Mouse (Mus musculus): ENCODE data around the gene Pycr1.

Pycr1 gene

DNA sequence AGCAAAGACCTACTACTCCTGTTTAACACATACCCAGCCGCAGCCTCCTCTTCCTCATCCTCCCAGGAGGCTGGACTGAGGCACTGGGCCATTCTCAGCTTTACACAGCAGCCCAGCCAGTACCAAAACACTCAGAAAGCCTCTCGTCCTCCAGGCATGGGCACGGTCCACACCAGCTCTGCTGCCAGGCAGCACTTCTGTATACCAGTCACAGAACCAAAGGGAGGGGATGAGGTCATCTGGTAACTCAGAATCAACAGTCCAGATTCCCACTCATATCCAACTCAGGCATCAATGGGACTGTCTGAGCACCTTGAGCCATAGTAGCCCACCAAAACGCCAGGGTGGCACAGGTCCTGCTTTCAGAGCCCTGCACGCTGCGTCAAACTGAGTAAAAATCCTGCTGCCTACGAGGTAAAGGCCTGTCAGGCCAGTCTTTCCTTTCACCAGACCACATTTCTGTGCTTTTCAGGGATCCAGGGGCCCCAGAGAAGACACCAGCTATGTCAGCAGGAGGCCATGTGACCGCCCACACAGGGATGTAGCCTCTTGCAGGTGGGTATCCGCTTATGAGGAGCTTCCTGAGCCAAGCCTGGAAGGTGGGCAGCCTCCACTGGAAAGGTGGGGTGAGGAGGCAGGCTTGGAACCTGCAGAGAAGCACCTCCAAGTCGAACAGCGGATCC lies 16.6 kb downstream of the Pycr1 start:
- DNase-seq (ENCODE audit: low read depth): no peak

- DNase-seq (ENCODE audit: low read depth): no peak
These were observed 18.3 kb downstream of the Pycr1 start, which contains the start of gene Sirt7 for GRCm38 (mm10) chr11:120625152-120625775. Gene Sirt7, minus strand, starts transcription at chr11:120625240.

GRCm38 (mm10) chr11:120624680-120625111 lies 18.9 kb downstream of the Pycr1 start:
- DNase-seq (ENCODE audit: low read depth): peak; percentile 90

- DNase-seq (ENCODE audit: low read depth): peak; percentile 85
These were observed 19.4 kb downstream of the Pycr1 start for GRCm38 (mm10) chr11:120623961-120624679.

DNA sequence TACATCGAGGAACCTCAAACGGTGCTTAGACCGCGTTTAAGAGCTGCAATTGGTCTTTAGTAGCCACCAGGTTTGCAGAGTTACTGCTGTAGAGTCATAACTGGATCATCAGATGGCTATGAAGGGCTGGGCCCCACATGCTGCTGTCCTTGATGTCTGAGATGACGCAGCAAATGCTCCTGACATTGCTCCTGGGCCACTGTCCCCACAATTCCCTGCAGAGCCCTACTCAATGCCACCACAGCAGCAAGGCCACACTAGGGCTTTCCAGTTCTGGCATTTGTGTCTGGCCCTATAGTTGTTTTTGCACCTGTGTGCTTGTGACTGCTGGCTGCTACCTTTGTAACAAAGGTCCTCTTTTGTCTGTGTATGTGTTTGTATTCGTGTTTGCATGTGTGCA lies 20.8 kb downstream of the Pycr1 start:
- DNase-seq (ENCODE audit: low read depth): no peak

DNA sequence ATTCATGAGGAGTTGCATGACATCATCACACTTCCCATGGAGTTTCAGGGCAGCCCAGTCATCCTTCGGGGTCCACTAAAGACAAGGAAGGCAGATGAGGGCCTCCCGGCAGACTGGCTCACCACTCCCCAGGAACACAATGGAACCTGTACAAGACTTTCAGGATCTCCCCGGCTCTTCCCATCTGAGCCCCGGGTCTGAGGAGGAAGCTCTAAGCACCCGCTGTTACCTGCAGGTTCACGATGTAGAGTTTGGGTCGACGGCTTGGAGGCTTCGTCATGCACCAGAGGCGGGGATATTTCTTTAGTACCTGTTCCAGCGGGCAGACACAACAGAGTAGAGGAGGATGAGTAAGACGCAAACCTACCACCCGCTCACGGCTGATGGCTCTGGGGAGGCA lies 23.4 kb downstream of the Pycr1 start:
- DNase-seq (ENCODE audit: low read depth): no peak

GRCm38 (mm10) chr11:120618619-120619535 lies 24.7 kb downstream of the Pycr1 start:
- no peak for DNase-seq (ENCODE audit: low read depth)

DNA sequence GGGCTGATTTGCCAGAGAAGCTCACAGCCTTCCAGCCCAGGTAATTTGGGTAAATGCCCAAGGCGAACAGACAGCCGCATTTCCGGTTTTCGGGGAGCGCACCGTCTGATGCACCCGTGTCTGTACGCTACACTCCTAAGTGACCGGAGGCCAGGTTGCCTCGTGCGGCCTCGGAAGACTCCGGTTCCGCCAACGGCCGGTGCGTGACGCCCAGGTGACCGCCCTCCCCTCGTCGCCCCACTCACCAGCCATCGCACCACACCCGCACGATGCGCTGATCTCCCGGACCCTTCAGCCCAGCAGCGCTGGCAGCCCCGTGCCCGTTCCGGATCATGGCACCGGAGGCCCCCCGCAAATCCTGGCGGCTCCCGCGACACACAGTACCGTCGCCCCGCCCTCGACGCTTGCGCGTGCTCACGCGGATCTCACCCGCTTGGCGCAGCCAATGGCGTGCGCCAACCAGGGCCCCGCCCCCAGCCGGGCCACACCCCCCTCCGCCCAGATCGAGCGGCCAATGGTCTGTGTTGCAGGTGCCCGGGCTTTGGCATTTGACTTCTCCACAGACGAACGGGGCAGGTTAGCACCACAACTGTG lies 26.0 kb downstream of the Pycr1 start, which contains the start of gene Pcyt2:
Gene Pcyt2, minus strand, starts transcription at position 418 of the 594 bp plus-strand sequence.
- peak; percentile 78 for DNase-seq (ENCODE audit: low read depth)

- no peak for DNase-seq (ENCODE audit: low read depth)
These were observed 26.8 kb downstream of the Pycr1 start for GRCm38 (mm10) chr11:120616617-120617294.

GRCm38 (mm10) chr11:120615606-120616203 lies 27.9 kb downstream of the Pycr1 start:
- no peak for DNase-seq (ENCODE audit: low read depth)

DNA sequence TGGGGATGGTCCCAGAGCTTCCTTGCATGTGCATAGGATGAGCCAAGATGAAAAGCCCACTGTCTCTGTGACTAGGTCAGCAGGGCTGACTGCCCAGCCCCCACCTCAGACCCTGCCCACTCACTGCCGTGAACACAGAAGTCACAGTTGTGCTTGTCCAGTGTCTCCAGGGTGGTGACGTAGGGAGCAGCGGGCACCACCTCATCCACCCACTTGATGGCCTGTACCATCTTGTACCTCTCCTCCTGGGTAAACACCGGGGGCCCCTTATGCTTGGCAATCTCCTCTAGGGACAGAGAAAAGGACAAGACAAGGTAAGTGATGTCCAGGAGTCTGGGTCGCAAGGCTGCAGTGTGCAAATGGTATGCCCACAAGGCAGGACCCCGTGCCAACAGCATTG lies 28.4 kb downstream of the Pycr1 start:
- no peak for DNase-seq (ENCODE audit: low read depth)

- no peak for DNase-seq (ENCODE audit: low read depth)
These were observed 29.6 kb downstream of the Pycr1 start for GRCm38 (mm10) chr11:120613976-120614375.

- no peak for DNase-seq (ENCODE audit: low read depth)
These were observed 30.0 kb downstream of the Pycr1 start for GRCm38 (mm10) chr11:120613481-120613972.

- DNase-seq (ENCODE audit: low read depth): peak; percentile 85
These were observed 30.8 kb downstream of the Pycr1 start for GRCm38 (mm10) chr11:120612763-120613162.

DNA sequence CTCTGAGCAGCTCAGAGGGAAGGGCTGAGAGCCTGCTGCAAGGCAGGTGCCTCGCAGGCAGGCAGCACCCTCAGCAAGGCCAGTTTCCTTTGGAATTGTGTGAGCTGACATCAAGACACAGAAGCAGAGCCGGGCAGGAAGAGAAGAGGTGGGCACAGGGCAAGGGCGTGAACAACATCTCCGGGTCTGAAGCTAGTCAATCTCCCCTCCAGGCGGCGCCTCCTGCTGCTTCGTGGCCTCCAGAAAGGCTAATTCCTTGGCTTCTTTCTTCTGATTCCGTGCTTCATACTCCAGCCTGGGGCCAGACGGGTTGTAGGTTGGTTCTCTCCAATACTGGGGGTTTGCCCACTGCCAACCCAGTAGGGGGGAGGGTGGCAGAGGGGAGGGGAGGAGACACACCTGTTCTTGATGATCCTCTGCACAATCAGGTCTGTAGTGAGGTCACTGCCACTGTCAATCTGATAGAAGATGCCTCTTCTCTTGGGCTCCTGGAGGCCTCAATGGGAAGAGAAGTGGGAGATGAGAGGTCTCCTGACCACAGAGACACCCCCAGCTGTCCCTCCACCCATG lies 33.0 kb downstream of the Pycr1 start:
- DNase-seq (ENCODE audit: low read depth): no peak

- no peak for DNase-seq (ENCODE audit: low read depth)
These were observed 34.3 kb downstream of the Pycr1 start for GRCm38 (mm10) chr11:120609250-120609649.

- no peak for DNase-seq (ENCODE audit: low read depth)
These were observed 35.1 kb downstream of the Pycr1 start, which contains the start of gene Npb for GRCm38 (mm10) chr11:120608241-120609034. Gene Npb, plus strand, starts transcription at chr11:120608477.

DNA sequence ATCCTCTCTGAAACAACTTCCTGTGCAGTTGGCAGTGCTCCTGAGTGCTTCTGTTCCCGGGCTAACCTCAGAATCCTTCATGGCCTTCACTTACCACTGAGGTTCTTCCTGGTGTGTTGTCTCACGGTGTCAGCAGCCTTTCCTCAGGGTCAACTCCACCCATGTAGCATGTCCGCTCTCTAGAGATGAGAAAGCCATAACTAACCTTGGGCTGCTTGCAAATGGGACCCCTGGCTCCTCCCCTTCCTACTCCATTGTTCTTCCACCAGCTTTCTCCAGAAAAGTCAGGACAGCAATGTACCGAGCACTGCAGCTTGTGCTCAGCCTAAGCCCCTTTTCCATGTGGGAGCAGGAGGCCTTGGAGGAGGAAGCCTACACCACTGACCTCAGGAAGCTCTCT lies 36.8 kb downstream of the Pycr1 start:
- no peak for DNase-seq (ENCODE audit: low read depth)

DNA sequence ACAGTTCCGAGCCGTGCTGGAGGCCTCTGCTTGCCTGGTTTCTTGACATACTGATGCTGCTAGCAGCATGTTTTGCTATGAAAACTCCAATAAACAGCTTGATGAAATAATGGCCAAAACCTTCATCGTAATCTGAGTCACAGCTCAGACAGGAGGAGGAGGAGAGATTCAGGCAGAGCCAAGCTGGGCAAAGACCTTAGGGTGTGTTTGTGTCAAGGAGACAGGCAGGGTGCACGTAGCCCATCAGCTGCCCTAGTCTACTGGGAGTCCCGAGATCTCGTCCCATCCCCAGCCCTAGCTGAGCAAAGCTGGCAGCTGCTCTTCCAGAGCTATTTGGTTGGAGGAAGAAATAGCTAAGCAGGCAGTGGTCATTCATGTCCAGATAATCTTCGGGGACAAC lies 37.9 kb downstream of the Pycr1 start:
- no peak for DNase-seq (ENCODE audit: low read depth)
